Mouse (Mus musculus) intestine, postnatal 0 days (tissue): ENCODE data around the gene Hunk. TPM values are rescaled to one million over a fixed set of nuclear protein-coding genes. Genes with fewer than 3 reads are reported as not detected.

ENCODE experiments used
- ATAC-seq: fragments of 200-750 bp; cut with Nextera tagmentation; 2 replicates; pipeline ENCODE4 v1.8.0; 2017; ENCODE audit warnings: mild to moderate bottlenecking, moderate TSS enrichment, moderate library complexity
- H3K27ac ChIP-seq: fragments of 300-500 bp; sonication (generic); 2 replicates; pipeline ENCODE4 v1.5.1; 2014; ENCODE audit warnings: mild to moderate bottlenecking, low read depth, low read length, moderate library complexity
- H3K27me3 ChIP-seq: fragments of 300-500 bp; sonication (generic); replicated peaks from 2 replicates; pipeline ENCODE4 v1.6.1; 2014; ENCODE audit warnings: low read length, mixed read lengths; ENCODE audit not compliant: control insufficient read depth, insufficient read depth
- H3K36me3 ChIP-seq: fragments of 300-500 bp; sonication (generic); 2 replicates; pipeline ENCODE4 v1.6.1; 2014; ENCODE audit warnings: mild to moderate bottlenecking, moderate library complexity; ENCODE audit not compliant: control insufficient read depth, insufficient read depth
- H3K4me1 ChIP-seq: fragments of 300-500 bp; sonication (generic); replicated peaks from 2 replicates; pipeline ENCODE4 v1.6.1; 2014; ENCODE audit warnings: antibody characterized with exemption, low read length, mixed read lengths; ENCODE audit not compliant: control insufficient read depth, insufficient read depth
- H3K4me2 ChIP-seq: fragments of 300-500 bp; sonication (generic); replicated peaks from 2 replicates; pipeline ENCODE4 v1.6.1; 2014; ENCODE audit warnings: low read depth, mild to moderate bottlenecking, moderate library complexity
- H3K4me3 ChIP-seq: fragments of 300-500 bp; sonication (generic); 2 replicates; pipeline ENCODE4 v1.5.1; 2014; ENCODE audit warnings: low read depth, low read length
- H3K9ac ChIP-seq: fragments of 300-500 bp; sonication (generic); 2 replicates; pipeline ENCODE4 v1.6.1; 2014; ENCODE audit warnings: mild to moderate bottlenecking, low read depth, low read length
- H3K9me3 ChIP-seq: fragments of 300-500 bp; sonication (generic); 2 replicates; pipeline ENCODE4 v1.6.1; 2016; ENCODE audit warnings: mixed run types; ENCODE audit not compliant: control insufficient read depth
- CTCF ChIP-seq: sonication (generic); IDR thresholded peaks from 2 replicates; pipeline ENCODE4 v1.5.1; 2016; ENCODE audit warnings: low read depth, mild to moderate bottlenecking, control low read depth, antibody characterized with exemption, moderate library complexity
- WGBS: fragments of 180-500 bp; shearing (Covaris S2); extraction: QIAGEN DNeasy Blood & Tissue Kit; methylation state at CpG from one replicate; pipeline ENCODE4 v1.1.7; 2014; 5-methylcytosine and 5-hydroxymethylcytosine counted together
- polyA plus RNA-seq: library from polyadenylated mRNA; unstranded; fragments of >200 nt; fragmentation: Nextera tagmentation; extraction: Ambion mirVana; gene quantifications from 2 replicates; pipeline ENCODE4 v1.2.1, GENCODE M21; 2015

Gene Hunk
- polyA plus RNA-seq, 1 experiment from 2014 or later, result 2.0 TPM

DNA sequence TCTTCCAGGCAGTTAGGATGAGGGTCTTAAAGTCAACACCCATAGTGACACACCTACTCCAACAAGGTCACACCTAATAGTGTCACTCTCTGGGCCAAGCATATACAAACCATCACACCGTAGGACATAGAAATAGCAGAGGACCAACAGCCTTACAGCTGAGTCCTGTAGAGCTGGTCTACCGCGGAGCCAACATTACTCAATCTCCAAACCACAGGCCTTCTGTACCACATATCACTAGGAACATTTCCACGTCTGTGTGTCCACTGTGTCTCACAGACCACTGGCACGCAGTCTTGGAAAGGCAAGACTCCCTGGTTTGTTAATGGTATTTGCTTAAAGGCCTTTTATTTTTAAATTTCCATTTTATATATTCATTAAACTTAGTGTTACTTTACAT lies 95.8 kb downstream of the Hunk start:
- WGBS, result 91% methylated on average over 5 of the region's 5 CpGs
- H3K4me1 ChIP-seq, result no peaks in the 10 kb centered on the region
- no peak overlapping the region for H3K4me3 ChIP-seq
- peaks cover 23% of the 10 kb centered on the region for H3K36me3 ChIP-seq
- no peaks in the 10 kb centered on the region for H3K9me3 ChIP-seq
- no peak overlapping the region for H3K27ac ChIP-seq
- no peaks in the 10 kb centered on the region for H3K27me3 ChIP-seq
- TF ChIP-seq CTCF, result no peak
- ATAC-seq, result no peak
- no peak overlapping the region for H3K9ac ChIP-seq
- no peak overlapping the region for H3K4me2 ChIP-seq

- no peak overlapping the region for H3K9ac ChIP-seq
- H3K27ac ChIP-seq, result no peak overlapping the region
- TF ChIP-seq CTCF, result no peak
- ATAC-seq, result no peak
- no peaks in the 10 kb centered on the region for H3K9me3 ChIP-seq
- no peaks in the 10 kb centered on the region for H3K27me3 ChIP-seq
- no peak overlapping the region for H3K4me2 ChIP-seq
- peaks cover 26% of the 10 kb centered on the region; the same call in 1 of the 2 replicates for H3K36me3 ChIP-seq
- 79% methylated on average over 6 of the region's 6 CpGs for whole genome bisulfite sequencing
- H3K4me3 ChIP-seq, result no peak overlapping the region
- H3K4me1 ChIP-seq, result no peaks in the 10 kb centered on the region
These were observed 97.5 kb downstream of the Hunk start for GRCm38 (mm10) chr16:90483341-90483740.

- Histone ChIP-seq H3K27me3 (no peaks in the 10 kb centered on the region), H3K9ac (no peak overlapping the region), H3K36me3 (peaks cover 24% of the 10 kb centered on the region; the same call in 1 of the 2 replicates), H3K4me3 (no peak overlapping the region), H3K4me1 (no peaks in the 10 kb centered on the region), H3K27ac (no peak overlapping the region), H3K4me2 (no peak overlapping the region), H3K9me3 (no peaks in the 10 kb centered on the region)
- no peak for ATAC-seq
- WGBS, result 90% methylated on average over 7 of the region's 7 CpGs
- no peak for TF ChIP-seq CTCF
These were observed 99.3 kb downstream of the Hunk start for GRCm38 (mm10) chr16:90485125-90485524.

GRCm38 (mm10) chr16:90485599-90485998 lies 99.8 kb downstream of the Hunk start:
- WGBS, result 77% methylated on average over 4 of the region's 4 CpGs
- H3K4me1 ChIP-seq, result no peaks in the 10 kb centered on the region
- no peak overlapping the region for H3K27ac ChIP-seq
- no peaks in the 10 kb centered on the region for H3K9me3 ChIP-seq
- H3K27me3 ChIP-seq, result no peaks in the 10 kb centered on the region
- peaks cover 24% of the 10 kb centered on the region; the same call in 1 of the 2 replicates for H3K36me3 ChIP-seq
- H3K9ac ChIP-seq, result no peak overlapping the region
- no peak overlapping the region for H3K4me3 ChIP-seq
- TF ChIP-seq CTCF, result no peak
- no peak for ATAC-seq
- no peak overlapping the region for H3K4me2 ChIP-seq

DNA sequence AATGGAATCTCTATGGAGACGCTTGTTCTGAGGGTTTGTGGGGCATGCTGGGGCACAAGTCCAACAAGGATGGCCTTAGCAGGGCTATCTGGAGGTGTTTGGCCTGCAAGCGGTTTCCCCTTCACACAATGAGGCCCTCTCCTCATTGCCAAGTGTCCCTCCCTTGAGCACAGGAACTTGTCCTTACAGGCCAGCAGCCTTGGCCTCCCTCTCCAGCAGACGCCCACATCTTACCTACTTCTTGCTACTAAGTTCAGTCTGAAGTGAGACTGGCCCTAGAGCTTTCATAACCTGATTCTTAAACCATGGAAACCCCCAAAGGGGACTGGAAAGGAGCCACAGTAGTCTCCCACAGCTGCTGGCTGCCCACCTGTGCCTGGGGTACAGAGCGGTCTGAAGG lies 104.3 kb downstream of the Hunk start:
- no peak for TF ChIP-seq CTCF
- Histone ChIP-seq H3K36me3 (peaks cover 14% of the 10 kb centered on the region; the same call in 1 of the 2 replicates), H3K9ac (no peak overlapping the region), H3K4me3 (no peak overlapping the region), H3K4me1 (no peaks in the 10 kb centered on the region), H3K27ac (no peak overlapping the region), H3K27me3 (no peaks in the 10 kb centered on the region), H3K9me3 (no peaks in the 10 kb centered on the region), H3K4me2 (no peak overlapping the region)
- ATAC-seq, result no peak
- WGBS, result 85% methylated on average over 4 of the region's 4 CpGs

- H3K4me2 ChIP-seq, result no peak overlapping the region
- H3K27me3 ChIP-seq, result no peaks in the 10 kb centered on the region
- no peak overlapping the region for H3K9ac ChIP-seq
- WGBS, result 41% methylated on average over 5 of the region's 5 CpGs
- no peak for TF ChIP-seq CTCF
- H3K36me3 ChIP-seq, result peaks cover 24% of the 10 kb centered on the region; the same call in 1 of the 2 replicates
- no peaks in the 10 kb centered on the region for H3K9me3 ChIP-seq
- no peak overlapping the region for H3K27ac ChIP-seq
- H3K4me1 ChIP-seq, result no peaks in the 10 kb centered on the region
- H3K4me3 ChIP-seq, result no peak overlapping the region
- no peak for ATAC-seq
These were observed 106.2 kb downstream of the Hunk start for GRCm38 (mm10) chr16:90491898-90492499.
